Mouse (Mus musculus) monocyte, adult 5-6 weeks (primary cell): Measurements from ENCODE around the gene Atg4b. TPM values are rescaled to one million over a fixed set of nuclear protein-coding genes. Genes with fewer than 3 reads are reported as not detected.
A peak's percentile ranks its signal among the peaks of the same experiment; 100 is the strongest.

Source experiments
- ATAC-seq: fragments of 153-309, 156-312 bp; replicated peaks from 2 replicates; pipeline ENCODE4 v1.8.0; 2017; ENCODE audit warnings: mild to moderate bottlenecking; ENCODE audit not compliant: low TSS enrichment, insufficient number of reproducible peaks, severe bottlenecking, poor library complexity, low FRiP score
- total RNA-seq: library from RNA; stranded (forward); fragments of 200-1000, 200-491, 200-594 nt; gene quantifications from 3 replicates; pipeline ENCODE4 v1.2.3, GENCODE M21; 2017

The Atg4b gene
- total RNA-seq, 1 experiment from 2014 or later = 21.7 TPM

GRCm38 (mm10) chr1:93838569-93838968 lies 87.3 kb downstream of the Atg4b start:
- ATAC-seq = 0 out of 2 replicates have a peak, but pooled peaks have one; percentile 27

Other genes with a start within 250 kb of the Atg4b start
- 0.75 to 4.4 TPM (median 2.0 TPM) in 3 replicates for gene Farp2, start 239.4 kb upstream of the Atg4b start, total RNA-seq
- 26.7 to 48.0 TPM (median 46.0 TPM) in 3 replicates for gene Stk25, start 92.8 kb upstream of the Atg4b start, total RNA-seq
- not detected in 3 replicates for gene Bok, start 65.8 kb upstream of the Atg4b start, total RNA-seq
- gene Thap4, start 3.4 kb downstream of the Atg4b start, total RNA-seq = 6.8 to 26.3 TPM (median 11.5 TPM) in 3 replicates
- gene Dtymk, start 50.4 kb downstream of the Atg4b start, total RNA-seq = 27.4 to 45.3 TPM (median 39.4 TPM) in 3 replicates
- gene Ing5, start 52.5 kb downstream of the Atg4b start, total RNA-seq = 31.0 to 39.7 TPM (median 38.6 TPM) in 3 replicates
- gene D2hgdh, start 73.4 kb downstream of the Atg4b start, total RNA-seq = 11.0 to 33.9 TPM (median 14.0 TPM) in 3 replicates
- not detected in 3 replicates for gene Gal3st2, start 109.8 kb downstream of the Atg4b start, total RNA-seq
- gene Gal3st2b, start 166.8 kb downstream of the Atg4b start, total RNA-seq = 0.53 TPM in 1 of 3 replicates, not detected in the others
- not detected in 3 replicates for gene Gal3st2c, start 239.0 kb downstream of the Atg4b start, total RNA-seq